Mouse (Mus musculus): ENCODE data around the gene Brwd1. TPM values are rescaled to one million over a fixed set of nuclear protein-coding genes. Genes with fewer than 3 reads are reported as not detected.

The Brwd1 gene
- polyA plus RNA-seq, 1 experiment from 2014 or later, result 45.4 TPM

DNA sequence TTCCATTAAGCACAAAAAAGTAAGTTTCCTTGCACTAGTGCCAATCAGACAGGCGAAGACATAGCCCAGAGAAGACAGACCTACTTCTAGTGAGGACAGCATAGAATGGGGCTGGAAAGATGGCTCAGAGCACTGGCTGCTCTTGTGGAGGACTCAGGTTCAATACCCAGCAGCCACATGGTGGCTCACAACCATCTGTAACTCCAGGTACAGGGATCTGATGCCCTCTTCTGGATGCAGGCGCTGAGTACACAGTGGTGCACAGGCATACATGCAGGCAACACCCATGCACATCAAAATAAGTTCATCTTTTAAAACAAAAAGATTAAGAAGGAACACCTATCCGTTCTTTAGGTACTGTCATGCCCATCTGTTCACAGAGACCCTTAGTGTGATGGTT is 128.0 kb downstream of the Brwd1 start:
- Histone ChIP-seq H3K36me3 (ENCODE audit: insufficient read depth, low read length) (no peaks in the 10 kb centered on the region), H3K27ac (no peak overlapping the region), H3K4me3 (replicated peaks; ENCODE audit: low read depth, low read length) (no peak overlapping the region), H3K27me3 (ENCODE audit: insufficient read depth, low read length) (no peaks in the 10 kb centered on the region), H3K4me1 (replicated peaks; ENCODE audit: insufficient read depth, low read length) (no peaks in the 10 kb centered on the region), H3K9me3 (replicated peaks; ENCODE audit: low read length) (no peaks in the 10 kb centered on the region), H3K4me2 (ENCODE audit: low read length) (no peak overlapping the region), H3K9ac (ENCODE audit: low read depth, low read length) (no peak overlapping the region)
- DNase-seq (ENCODE audit: low spot score), result no peak
- no peak for ATAC-seq (replicated peaks; ENCODE audit: low FRiP score, low read depth)
- 92% methylated on average over 3 of the region's 3 CpGs for WGBS
- TF ChIP-seq CTCF (IDR thresholded peaks at IDR 0.05; ENCODE audit: low read depth), result no peak

DNA sequence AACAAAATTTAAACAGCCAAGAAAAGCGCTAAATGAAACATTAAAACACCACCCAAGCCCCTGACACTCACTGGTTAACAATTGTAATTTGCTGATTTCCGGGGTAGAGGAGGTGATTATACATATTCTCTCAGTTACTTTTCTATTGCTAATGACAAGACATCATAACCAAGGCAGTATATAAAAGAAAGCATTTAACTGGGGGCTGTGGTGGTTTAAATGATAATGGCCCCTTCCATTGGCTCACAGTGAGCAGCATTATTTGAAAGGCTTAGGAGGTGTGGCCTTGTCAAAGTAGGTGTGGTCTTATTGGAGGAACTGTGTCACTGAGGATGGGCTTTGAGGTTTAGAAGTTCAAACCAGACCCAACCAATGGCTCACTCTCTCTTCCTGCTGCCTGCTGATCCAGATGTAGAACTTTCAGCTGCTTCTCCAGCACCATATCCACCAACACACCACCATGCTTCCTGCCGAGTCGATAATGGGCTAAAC is 129.1 kb downstream of the Brwd1 start:
- Histone ChIP-seq H3K4me2 (ENCODE audit: low read length) (no peak overlapping the region), H3K36me3 (ENCODE audit: insufficient read depth, low read length) (no peaks in the 10 kb centered on the region), H3K4me1 (replicated peaks; ENCODE audit: insufficient read depth, low read length) (no peaks in the 10 kb centered on the region), H3K27me3 (ENCODE audit: insufficient read depth, low read length) (no peaks in the 10 kb centered on the region), H3K9me3 (replicated peaks; ENCODE audit: low read length) (no peaks in the 10 kb centered on the region), H3K27ac (no peak overlapping the region), H3K4me3 (replicated peaks; ENCODE audit: low read depth, low read length) (no peak overlapping the region), H3K9ac (ENCODE audit: low read depth, low read length) (no peak overlapping the region)
- no peak for ATAC-seq (replicated peaks; ENCODE audit: low FRiP score, low read depth)
- DNase-seq (ENCODE audit: low spot score), result no peak
- 89% methylated on average over 4 of the region's 4 CpGs for WGBS
- no peak for TF ChIP-seq CTCF (IDR thresholded peaks at IDR 0.05; ENCODE audit: low read depth)

DNA sequence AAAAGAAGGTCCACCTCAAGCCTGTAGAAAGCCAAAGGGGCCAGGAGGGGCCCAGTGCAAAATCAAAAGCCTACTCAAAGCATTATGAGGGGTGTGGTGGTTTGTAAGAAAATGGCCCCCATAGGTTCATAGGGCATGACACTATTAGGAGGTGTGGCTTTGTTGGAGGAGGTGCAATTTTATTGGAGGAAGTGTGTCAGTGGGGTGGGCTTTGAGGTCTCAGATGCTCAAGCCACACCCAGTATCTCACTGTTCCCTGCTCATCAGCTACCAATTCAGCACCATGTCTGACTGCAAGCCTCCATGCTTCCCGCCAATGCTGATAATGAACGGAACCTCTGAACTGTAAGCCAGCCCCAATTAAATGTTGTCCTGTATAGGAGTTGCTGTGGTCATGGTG is 130.9 kb downstream of the Brwd1 start:
- H3K4me3 ChIP-seq (replicated peaks; ENCODE audit: low read depth, low read length), result no peak overlapping the region
- TF ChIP-seq CTCF (IDR thresholded peaks at IDR 0.05; ENCODE audit: low read depth), result no peak
- H3K27me3 ChIP-seq (ENCODE audit: insufficient read depth, low read length), result no peaks in the 10 kb centered on the region
- DNase-seq (ENCODE audit: low spot score) (no peak), ATAC-seq (replicated peaks; ENCODE audit: low FRiP score, low read depth) (no peak)
- H3K9ac ChIP-seq (ENCODE audit: low read depth, low read length), result no peak overlapping the region
- no peaks in the 10 kb centered on the region for H3K9me3 ChIP-seq (replicated peaks; ENCODE audit: low read length)
- H3K27ac ChIP-seq, result no peak overlapping the region
- 99% methylated on average over 2 of the region's 2 CpGs for WGBS
- no peaks in the 10 kb centered on the region for H3K36me3 ChIP-seq (ENCODE audit: insufficient read depth, low read length)
- no peaks in the 10 kb centered on the region for H3K4me1 ChIP-seq (replicated peaks; ENCODE audit: insufficient read depth, low read length)
- H3K4me2 ChIP-seq (ENCODE audit: low read length), result no peak overlapping the region

DNA sequence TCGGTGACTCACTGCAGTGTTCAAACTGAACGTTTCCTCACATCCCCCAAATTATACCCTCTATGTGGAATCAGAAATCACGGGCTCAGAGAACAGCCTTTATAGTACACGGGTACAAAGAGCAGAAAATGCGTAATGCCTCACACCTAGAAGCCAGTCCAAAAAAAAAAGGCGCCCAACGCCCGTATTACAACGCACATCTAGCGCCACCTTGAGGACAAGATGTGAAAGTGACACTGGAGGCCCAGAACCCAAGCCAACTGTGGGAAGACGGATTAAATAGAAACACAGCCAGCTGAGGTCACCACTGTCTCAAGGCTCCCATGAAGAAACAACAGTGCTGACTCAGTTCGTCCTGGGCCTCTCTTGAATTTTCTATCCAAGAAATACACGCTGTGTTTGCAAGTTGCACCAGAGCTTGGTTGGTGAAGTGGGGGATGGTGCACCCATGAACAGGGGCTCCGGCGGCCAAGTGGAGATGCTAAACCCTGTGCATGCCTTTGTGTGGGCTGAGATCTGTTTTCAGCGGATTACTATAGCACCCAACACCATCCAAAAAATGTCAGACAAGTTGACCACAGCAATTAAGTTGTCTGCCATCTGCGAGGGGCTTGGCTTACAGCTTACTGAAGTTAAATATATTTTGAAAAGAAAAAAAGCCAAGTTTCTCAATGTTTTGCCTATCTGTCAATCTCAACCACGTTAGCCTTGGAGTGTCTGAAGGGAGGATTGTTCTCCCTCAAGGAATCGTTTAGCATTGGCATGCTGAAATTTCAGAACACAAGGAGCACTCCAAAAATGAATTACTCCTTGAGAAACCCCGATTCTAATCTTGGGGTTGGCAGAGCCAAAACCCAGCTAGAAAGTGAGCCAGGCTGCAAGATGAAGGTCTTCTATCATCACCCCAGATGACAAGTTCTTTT is 136.7 kb downstream of the Brwd1 start:
- Histone ChIP-seq H3K27me3 (ENCODE audit: insufficient read depth, low read length) (no peaks in the 10 kb centered on the region), H3K4me3 (replicated peaks; ENCODE audit: low read depth, low read length) (no peak overlapping the region), H3K27ac (peak overlapping the region; percentile 2; the same call in 1 of the 2 replicates), H3K4me2 (ENCODE audit: low read length) (no peak overlapping the region), H3K9me3 (replicated peaks; ENCODE audit: low read length) (no peaks in the 10 kb centered on the region), H3K9ac (ENCODE audit: low read depth, low read length) (no peak overlapping the region), H3K36me3 (ENCODE audit: insufficient read depth, low read length) (no peaks in the 10 kb centered on the region), H3K4me1 (replicated peaks; ENCODE audit: insufficient read depth, low read length) (no peaks in the 10 kb centered on the region)
- DNase-seq (ENCODE audit: low spot score) (peak; percentile 95), ATAC-seq (replicated peaks; ENCODE audit: low FRiP score, low read depth) (no peak)
- TF ChIP-seq CTCF (IDR thresholded peaks at IDR 0.05; ENCODE audit: low read depth), result peak; percentile 96
- WGBS, result 22% methylated on average over 20 of the region's 20 CpGs

DNA sequence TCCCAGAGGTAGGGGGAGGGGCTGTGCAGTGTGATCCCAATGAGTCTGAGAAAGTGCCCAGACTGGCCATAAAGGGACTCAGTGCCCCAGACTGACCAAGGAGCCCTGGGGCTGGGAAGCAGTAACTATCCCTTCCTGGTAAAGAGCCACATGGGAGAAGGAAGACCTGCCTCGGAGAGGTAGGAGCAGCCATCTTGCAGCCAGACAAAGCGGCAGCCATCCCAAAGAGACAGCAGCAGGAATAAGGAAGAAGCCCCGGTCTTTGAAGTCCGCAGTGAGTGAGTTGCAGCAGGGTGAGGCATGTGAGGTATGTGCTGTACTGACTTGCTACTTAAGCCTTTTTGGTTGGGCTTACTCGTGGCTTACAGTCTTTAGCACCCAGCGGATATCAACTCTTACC is 139.1 kb downstream of the Brwd1 start:
- Histone ChIP-seq H3K36me3 (ENCODE audit: insufficient read depth, low read length) (no peaks in the 10 kb centered on the region), H3K9ac (ENCODE audit: low read depth, low read length) (no peak overlapping the region), H3K4me1 (replicated peaks; ENCODE audit: insufficient read depth, low read length) (no peaks in the 10 kb centered on the region), H3K9me3 (replicated peaks; ENCODE audit: low read length) (no peaks in the 10 kb centered on the region), H3K27ac (no peak overlapping the region), H3K4me2 (ENCODE audit: low read length) (no peak overlapping the region), H3K27me3 (ENCODE audit: insufficient read depth, low read length) (no peaks in the 10 kb centered on the region), H3K4me3 (replicated peaks; ENCODE audit: low read depth, low read length) (no peak overlapping the region)
- WGBS, result 86% methylated on average over 6 of the region's 6 CpGs
- no peak for TF ChIP-seq CTCF (IDR thresholded peaks at IDR 0.05; ENCODE audit: low read depth)
- DNase-seq (ENCODE audit: low spot score) (no peak), ATAC-seq (replicated peaks; ENCODE audit: low FRiP score, low read depth) (no peak)

Small RNA genes lying within 50 kb of the gene (microRNA-seq; reads per million reads assigned to microRNA genes)
- not detected for gene Gm27833

Other genes with a start within 250 kb of the Brwd1 start
- gene Psmg1, start 91.6 kb downstream of the Brwd1 start, polyA plus RNA-seq (2015; fragmentation: Nextera tagmentation; extraction: Ambion mirVana), result 73.8 and 81.5 TPM in 2 replicates
- gene Hmgn1, start 45.2 kb upstream of the Brwd1 start, polyA plus RNA-seq (2015; fragmentation: Nextera tagmentation; extraction: Ambion mirVana), result 551 and 628 TPM in 2 replicates
- gene Wrb, start 62.9 kb upstream of the Brwd1 start, polyA plus RNA-seq (2015; fragmentation: Nextera tagmentation; extraction: Ambion mirVana), result 47.8 and 55.9 TPM in 2 replicates
- gene Lca5l, start 109.7 kb upstream of the Brwd1 start, polyA plus RNA-seq (2015; fragmentation: Nextera tagmentation; extraction: Ambion mirVana), result 1.6 TPM in 2 replicates
- 3.3 and 3.6 TPM in 2 replicates for gene Sh3bgr, start 117.9 kb upstream of the Brwd1 start, polyA plus RNA-seq (2015; fragmentation: Nextera tagmentation; extraction: Ambion mirVana)
- gene B3galt5, start 153.3 kb upstream of the Brwd1 start, polyA plus RNA-seq (2015; fragmentation: Nextera tagmentation; extraction: Ambion mirVana), result 4.8 and 5.6 TPM in 2 replicates

All from kidney, postnatal 0 days (tissue).